Mouse (Mus musculus) c-Kit-positive CD71-positive TER-119-negative erythroid progenitor cells, embryonic 14.5 days (primary cell): ENCODE measurements around the gene Zbtb48.

ENCODE experiments used
- DNase-seq: peaks from one replicate; pipeline ENCODE4 v3.0.0-alpha.2; 2013; ENCODE audit warnings: low read depth

Zbtb48 gene

DNA sequence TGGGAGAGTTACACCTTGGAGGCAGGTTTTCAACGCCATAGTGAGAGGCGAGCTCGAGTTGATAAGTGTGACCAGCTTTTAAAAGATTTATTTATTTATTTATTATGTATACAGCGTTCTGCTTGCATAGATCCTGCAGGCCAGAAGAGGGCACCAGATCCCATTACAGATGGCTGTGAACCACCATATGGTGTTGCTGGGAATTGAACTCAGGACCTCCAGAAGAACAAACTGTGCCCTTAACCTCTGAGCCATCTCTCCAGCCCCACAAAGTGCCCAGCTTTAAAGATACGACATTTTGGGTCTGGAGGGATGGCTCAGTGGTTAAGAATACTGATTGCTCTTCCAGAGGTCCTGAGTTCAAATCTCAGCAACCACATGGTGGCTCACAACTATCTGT, 1.6 kb upstream of the Zbtb48 start:
- DNase-seq = no peak

- DNase-seq = no peak
Observed at GRCm38 (mm10) chr4:152028456-152028855, 985 bp upstream of the Zbtb48 start.

DNA sequence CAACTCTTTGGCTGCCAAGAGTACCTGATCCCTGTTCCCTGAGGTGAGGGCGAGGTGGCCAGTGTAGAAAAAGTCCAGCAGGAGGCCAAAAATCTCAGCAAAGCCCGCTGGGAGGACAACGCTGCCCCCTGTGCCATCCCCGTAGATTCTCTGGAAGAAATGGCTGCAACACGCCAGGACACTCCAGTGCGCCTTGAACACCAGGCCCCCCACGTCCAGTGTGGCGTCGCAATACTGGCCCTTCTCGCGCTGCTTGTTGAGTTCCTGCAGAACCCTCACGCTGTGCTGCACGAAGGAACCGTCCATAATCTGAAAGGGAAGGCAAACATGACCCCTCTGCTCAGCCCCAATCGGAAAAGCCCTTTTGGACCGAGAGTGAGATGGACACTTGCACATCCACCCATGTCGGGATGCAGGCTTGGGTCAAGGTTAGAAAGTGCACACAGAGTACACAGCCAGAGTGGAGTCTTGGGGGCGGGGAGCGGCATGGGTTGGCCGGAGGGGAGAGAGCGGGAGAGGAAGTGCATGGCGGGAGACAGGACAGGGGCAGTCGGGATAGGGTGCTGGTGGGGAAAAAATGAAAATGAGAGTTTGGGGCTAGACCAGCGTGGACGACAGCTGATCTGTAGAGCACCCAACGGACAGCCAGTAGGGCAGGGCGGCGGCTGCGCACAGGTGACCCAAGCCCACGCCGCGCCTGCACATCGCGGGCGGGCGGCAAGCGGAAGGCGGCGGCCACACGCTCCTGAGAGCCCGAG, 541 bp downstream of the Zbtb48 start:
- DNase-seq = no peak

GRCm38 (mm10) chr4:152024525-152024924, 2.9 kb downstream of the Zbtb48 start:
- DNase-seq = no peak

DNA sequence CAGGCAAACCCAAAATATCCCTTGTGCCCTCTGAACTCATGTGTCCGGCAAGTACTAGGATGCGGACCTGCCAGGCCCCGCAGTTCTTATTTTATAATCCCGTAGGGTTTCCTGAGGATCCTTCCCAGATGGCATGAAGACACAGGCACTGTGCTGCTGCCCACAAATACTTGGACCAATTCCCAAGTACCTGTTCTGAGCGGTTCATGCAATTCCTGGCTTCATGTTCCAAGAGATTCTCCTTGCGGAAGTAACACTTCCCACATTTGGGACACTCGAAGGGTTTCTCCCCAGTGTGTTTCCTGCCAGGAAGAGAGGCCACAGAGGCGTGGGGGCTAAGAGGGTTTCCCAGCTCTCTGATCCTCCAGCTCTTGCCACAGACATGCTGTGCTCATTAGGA, 5.0 kb downstream of the Zbtb48 start:
- DNase-seq = no peak

- no peak for DNase-seq
Observed at GRCm38 (mm10) chr4:152021568-152022097, 5.8 kb downstream of the Zbtb48 start.

- no peak for DNase-seq
Observed at GRCm38 (mm10) chr4:152020024-152020423, 7.4 kb downstream of the Zbtb48 start.

- DNase-seq = no peak
Observed at GRCm38 (mm10) chr4:152019073-152019472, 8.4 kb downstream of the Zbtb48 start.

GRCm38 (mm10) chr4:152013036-152013813, 14.2 kb downstream of the Zbtb48 start:
- DNase-seq = no peak

GRCm38 (mm10) chr4:152012109-152012508, 15.4 kb downstream of the Zbtb48 start:
- no peak for DNase-seq

- DNase-seq = no peak
Observed at GRCm38 (mm10) chr4:152011171-152011760, 16.2 kb downstream of the Zbtb48 start.

DNA sequence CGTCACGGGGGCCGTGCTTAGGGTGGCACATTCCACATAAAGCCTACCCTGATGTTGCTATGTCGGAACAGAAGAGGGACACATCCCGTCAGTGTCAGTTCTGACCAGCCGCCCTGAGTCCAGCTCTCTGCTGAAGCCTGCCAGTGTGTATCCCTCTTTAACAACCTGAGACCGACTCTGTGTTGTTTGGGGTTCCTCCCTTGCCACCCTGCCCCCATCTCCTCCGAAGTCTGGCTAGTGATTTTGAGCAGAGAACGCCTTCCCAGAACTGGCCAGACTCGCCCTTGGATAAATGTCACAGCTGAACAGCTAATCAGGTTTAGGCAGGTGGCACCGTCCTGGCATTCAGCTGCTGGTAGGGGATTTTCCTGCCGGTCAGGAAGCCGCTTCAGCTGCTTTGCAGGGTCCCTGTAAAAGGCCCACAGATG, 16.8 kb downstream of the Zbtb48 start:
- peak; percentile 79 for DNase-seq

DNA sequence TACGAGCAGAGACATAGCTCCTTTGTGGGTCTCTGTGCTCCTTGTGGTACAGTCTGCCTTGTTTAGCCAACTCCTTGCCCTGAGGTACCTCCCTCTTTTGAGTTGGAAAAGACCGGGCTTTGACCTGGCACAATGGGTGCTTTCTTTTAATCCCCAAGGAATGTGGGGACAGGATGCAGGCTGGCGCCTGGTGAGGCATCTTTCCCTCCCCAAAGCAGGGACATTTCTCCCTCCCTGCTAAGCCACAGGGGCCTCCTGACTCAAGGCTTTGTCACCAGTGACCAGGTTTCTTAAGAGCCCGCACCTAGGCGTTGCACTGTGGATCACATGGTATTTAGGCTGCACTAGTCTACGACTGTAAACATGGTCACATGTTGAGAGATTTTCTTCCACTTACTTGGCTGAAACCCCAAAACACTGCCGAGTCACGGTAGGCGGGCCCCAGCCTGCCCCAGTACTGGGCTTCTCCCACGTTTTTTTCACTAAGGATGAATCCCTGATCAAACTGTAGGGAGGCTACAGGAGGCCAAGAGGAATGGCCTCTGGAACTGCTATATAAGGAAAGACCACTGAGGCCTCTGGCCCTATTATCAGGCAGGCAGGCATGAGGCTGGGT, 17.3 kb downstream of the Zbtb48 start:
- DNase-seq = peak; percentile 71

DNA sequence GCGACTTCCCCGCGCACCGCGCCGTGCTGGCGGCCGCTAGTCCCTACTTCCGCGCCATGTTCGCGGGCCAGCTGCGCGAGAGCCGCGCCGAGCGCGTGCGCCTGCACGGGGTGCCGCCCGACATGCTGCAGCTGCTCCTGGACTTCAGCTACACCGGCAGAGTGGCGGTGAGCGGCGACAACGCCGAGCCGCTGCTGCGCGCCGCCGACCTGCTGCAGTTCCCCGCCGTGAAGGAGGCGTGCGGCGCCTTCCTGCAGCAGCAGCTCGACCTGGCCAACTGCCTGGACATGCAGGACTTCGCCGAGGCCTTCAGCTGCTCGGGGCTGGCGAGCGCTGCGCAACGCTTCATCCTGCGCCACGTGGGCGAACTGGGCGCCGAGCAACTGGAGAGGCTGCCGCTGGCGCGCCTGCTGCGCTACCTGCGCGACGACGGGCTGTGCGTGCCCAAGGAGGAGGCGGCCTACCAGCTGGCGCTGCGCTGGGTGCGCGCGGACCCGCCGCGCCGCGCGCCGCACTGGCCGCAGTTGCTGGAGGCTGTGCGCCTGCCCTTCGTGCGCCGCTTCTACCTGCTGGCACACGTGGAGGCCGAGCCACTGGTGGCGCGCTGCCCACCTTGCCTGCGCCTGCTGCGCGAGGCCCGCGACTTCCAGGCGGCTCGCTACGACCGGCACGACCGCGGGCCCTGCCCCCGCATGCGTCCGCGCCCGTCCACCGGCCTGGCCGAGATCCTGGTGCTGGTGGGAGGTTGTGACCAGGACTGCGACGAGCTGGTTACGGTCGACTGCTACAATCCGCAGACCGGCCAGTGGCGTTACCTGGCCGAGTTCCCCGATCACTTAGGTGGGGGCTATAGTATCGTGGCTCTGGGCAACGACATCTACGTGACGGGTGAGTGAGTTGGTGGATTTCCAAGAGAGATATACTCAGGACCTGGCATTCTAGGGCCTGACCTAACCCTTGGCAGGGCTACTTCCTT, 18.1 kb downstream of the Zbtb48 start:
- DNase-seq = no peak

GRCm38 (mm10) chr4:152008622-152009075, 18.8 kb downstream of the Zbtb48 start, which contains the start of gene Klhl21:
Klhl21 (plus strand) TSS chr4:152008803.
- peak; percentile 92 for DNase-seq

- DNase-seq = no peak
Observed at GRCm38 (mm10) chr4:152008148-152008500, 19.3 kb downstream of the Zbtb48 start.

DNA sequence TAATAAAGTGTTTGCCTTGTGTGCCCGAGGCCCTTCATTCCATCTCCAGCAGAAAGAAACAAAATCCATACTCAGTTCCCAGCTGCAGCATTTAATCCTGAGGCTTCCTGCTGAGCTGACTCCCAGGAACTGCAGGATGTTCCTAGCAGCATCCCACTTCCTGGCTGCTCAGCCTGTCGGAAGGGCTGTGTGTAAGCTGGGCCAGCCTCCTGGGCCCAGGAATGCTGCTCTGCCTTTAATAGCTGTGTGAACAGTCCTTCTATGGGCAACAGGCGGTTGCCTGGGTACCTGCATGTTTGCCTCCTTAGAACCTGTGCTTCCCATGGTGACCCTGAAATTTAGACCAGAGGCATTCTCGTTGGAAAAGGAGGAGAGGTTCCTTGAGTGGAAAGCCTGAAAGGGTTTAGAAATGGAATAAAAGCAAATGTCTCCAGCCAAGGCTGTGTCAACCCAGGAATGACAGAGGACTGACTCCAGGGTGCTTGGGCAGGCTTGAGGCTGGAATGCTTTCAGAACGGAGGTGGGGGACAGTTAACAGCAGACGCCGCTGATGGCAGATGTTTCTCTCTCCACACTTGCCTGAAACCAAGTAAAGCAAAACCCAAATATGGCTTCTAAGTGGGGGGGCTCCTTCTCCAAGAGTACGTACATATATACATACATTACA, 19.9 kb downstream of the Zbtb48 start:
- DNase-seq = no peak

- no peak for DNase-seq
Observed at GRCm38 (mm10) chr4:152006812-152007211, 20.7 kb downstream of the Zbtb48 start.

DNA sequence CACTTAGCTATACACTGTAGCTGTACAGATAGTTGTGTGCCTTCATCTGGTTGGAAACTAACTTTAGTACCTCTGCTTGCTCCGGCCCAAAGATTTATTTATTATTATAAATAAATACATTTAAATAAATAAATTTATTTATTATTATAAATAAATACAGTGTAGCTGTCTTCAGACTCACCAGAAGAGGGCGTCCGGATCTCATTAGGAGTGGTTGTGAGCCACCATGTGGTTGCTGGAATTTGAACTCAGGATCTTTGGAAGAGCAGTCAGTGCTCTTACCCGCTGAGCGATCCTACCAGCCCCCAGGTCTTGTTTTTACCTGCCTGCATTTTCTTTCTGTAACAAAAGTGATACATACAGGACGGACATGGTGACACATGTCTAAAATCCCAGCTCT, 21.3 kb downstream of the Zbtb48 start:
- DNase-seq = no peak

DNA sequence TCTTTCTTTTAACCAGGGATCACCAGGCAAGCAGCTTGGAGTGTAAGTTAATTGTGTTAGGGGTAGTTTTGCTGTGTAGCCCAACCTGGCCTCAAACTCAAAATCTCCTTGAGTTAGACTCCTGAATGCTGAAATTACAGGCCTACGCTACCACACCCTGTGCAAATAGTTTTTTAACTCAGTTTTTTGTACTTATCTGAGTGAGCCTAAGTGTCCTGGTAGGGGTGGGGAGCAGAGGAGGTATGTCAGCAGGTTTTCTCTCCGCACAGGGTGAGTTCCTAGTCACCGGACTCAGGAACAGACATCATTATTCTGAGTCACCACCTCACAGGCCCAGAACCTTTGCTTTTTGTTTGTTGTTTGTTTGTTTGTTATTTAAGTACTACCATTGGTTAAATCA, 25.4 kb downstream of the Zbtb48 start:
- no peak for DNase-seq
